Mouse (Mus musculus) myocyte (in vitro differentiated cells): ENCODE data around the gene Cse1l.

ENCODE experiments used
- MYOD1 ChIP-seq, 3 experiments: IDR thresholded peaks; one replicate each; pipeline ENCODE4 v1.6.1; 2011; ENCODE audit warnings: control low read depth in 2 of 3, low read depth in 2 of 3, mild to moderate bottlenecking in 2 of 3, moderate library complexity in 1 of 3; ENCODE audit not compliant: insufficient read length in 2 of 3, control insufficient read depth in 1 of 3
- POLR2A ChIP-seq: IDR thresholded peaks from one replicate; pipeline ENCODE4 v1.6.1; 2011; ENCODE audit warnings: low read depth, mild to moderate bottlenecking, control low read depth, moderate library complexity; ENCODE audit not compliant: insufficient read length
- POLR2AphosphoS2 ChIP-seq: IDR thresholded peaks from one replicate; pipeline ENCODE4 v1.6.1; 2011; ENCODE audit warnings: low read depth, control low read depth; ENCODE audit not compliant: insufficient read length
- REST ChIP-seq: IDR thresholded peaks from one replicate; pipeline ENCODE4 v1.6.1; 2011; ENCODE audit warnings: mild to moderate bottlenecking, control low read depth, moderate library complexity; ENCODE audit not compliant: insufficient read depth, insufficient read length
- SRF ChIP-seq: IDR thresholded peaks from one replicate; pipeline ENCODE4 v1.6.1; 2011; ENCODE audit warnings: low read depth; ENCODE audit not compliant: control insufficient read depth, insufficient read length
- TCF12 ChIP-seq: IDR thresholded peaks from one replicate; pipeline ENCODE4 v1.6.1; 2011; ENCODE audit warnings: mild to moderate bottlenecking, control low read depth; ENCODE audit not compliant: poor library complexity, insufficient read depth, severe bottlenecking

- TF ChIP-seq POLR2A = no peak
- no peak for TF ChIP-seq POLR2AphosphoS2
- TF ChIP-seq MYOD1 (IDR thresholded peaks at IDR 0.05; ENCODE audit: control insufficient read depth in 1 of 3, insufficient read length in 2 of 3, low read depth in 2 of 3) = no peak
- TF ChIP-seq REST = no peak
- TF ChIP-seq TCF12 = no peak
- TF ChIP-seq SRF = no peak
Measured at GRCm38 (mm10) chr2:166977490-166977889, 71.7 kb downstream of the Cse1l start.
